Mouse (Mus musculus) G1E-ER4 (cell line): ENCODE data around the gene Iqgap2. TPM values are rescaled to one million over a fixed set of nuclear protein-coding genes. Genes with fewer than 3 reads are reported as not detected.

ENCODE experiments used
- GATA1 ChIP-seq: IDR thresholded peaks from one replicate; pipeline ENCODE4 v1.8.0; 2012; ENCODE audit warnings: low read length, inconsistent platforms
- polyA plus RNA-seq: library from polyadenylated mRNA; stranded (reverse); fragments of >175 nt; gene quantifications from 2 replicates; pipeline ENCODE4 v1.2.3, GENCODE M21; 2012

Gene Iqgap2
- polyA plus RNA-seq, 1 experiment, result 4.4 TPM

DNA sequence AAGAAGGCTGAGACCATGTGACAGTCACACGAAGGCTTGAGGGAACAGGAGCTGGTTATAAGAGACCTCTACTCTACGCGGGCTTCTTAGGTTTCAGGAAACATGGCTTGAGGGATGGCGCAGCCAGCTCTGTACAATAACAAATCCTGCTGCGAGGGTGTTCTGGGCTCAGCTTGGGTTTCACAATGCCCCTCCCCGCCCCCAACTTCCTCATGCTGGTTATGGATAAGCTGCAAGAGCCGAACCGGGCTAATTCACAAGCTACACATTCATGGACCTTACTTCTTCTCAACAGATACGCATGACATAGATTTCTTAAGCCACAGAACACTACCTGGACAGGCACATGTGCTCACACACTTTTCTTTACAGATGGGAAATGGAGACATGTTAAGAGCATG, 113.0 kb downstream of the Iqgap2 start:
- no peak for TF ChIP-seq GATA1

- TF ChIP-seq GATA1, result no peak
These were observed 113.9 kb downstream of the Iqgap2 start for GRCm38 (mm10) chr13:95777651-95778391.

DNA sequence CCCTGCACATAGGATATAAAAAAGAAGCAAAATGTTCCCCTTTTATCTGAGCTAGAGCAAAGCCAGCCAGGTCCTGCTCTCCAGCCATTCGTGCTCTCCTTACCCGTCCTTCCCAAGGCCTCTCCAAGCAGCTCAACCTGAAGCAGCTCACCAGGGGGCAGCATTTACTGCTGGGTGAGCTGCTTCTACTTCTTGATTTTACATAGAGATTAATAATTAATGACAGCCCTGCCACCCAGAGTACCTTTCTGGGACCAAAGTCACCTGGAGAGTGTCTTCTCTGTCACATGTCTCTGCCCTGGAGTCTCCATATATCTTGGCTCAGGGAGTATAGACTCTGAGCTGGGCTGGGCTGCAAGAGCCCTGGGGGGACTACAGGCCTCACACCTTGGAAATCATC, 114.5 kb downstream of the Iqgap2 start:
- TF ChIP-seq GATA1, result no peak

DNA sequence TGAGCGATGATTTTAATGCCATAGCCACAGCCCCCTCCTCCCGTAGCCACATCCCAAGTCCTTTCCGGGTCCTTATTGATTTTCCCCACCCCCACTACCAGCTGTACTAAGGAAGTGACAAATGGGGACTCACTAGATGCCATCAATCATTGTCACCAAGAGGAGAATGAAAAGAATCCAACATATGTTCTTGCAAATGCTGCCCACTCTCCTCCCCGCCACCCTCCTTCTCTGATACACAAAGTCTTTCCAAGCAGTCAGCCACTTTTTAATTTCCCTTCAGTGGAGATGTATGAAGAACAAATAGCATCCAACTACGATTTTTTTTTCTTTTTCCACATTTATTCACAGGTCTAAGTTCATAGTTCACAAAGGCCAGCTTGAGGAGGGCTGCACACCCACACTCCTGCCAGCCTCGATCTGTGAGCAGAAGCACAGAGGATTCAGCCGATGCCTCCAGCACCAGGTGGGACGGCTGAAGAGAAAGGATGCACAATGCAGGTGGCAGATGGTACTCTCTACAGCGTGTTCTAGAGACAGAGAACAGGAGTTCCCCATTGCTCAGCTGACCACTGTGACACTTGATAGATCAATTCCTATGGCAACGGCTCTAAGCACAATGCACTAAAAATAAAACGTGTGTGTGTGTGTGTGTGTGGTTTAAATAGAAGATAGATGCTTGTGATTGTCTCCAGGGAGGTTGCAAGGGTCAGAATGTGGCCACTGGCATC, 116.6 kb downstream of the Iqgap2 start:
- TF ChIP-seq GATA1, result no peak

DNA sequence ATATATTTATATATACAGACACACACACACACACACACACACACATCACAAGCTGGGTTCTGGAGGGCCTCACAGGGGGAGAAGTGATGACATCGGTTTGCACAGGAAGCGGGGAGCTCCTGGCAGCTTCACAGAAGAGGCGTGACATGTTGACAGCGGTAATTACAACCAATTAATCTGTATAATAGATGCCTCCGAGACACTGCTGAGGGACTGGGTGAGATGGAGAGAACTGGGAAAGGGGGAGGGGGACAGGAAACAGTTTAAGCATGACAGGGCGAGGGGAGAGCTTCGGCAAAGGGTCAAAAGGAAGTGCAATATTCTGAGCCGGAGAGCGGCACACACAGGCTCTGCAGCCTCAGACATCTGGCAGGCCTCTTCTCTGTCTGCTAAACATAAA, 126.7 kb downstream of the Iqgap2 start:
- TF ChIP-seq GATA1, result no peak

GRCm38 (mm10) chr13:95763876-95764517, 127.7 kb downstream of the Iqgap2 start:
- no peak for TF ChIP-seq GATA1

DNA sequence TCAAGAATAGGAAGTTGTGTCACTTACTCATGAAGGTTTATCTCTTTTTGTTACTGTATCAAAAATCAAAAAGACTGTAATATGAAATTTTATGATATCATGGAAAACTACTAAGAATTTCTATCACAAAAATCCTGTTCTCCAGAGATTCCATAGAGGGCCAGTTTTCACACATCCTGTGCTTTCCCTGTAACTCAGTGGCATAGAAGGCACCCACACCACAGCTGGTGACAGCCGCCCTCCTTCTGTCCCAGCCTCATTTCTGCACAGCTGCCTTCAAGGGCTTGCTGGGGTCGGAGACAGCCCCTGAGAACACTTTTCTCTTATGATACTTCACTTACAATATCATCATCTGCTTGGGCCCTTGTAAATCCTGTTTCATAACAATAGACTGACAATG, 131.9 kb downstream of the Iqgap2 start:
- TF ChIP-seq GATA1, result no peak

DNA sequence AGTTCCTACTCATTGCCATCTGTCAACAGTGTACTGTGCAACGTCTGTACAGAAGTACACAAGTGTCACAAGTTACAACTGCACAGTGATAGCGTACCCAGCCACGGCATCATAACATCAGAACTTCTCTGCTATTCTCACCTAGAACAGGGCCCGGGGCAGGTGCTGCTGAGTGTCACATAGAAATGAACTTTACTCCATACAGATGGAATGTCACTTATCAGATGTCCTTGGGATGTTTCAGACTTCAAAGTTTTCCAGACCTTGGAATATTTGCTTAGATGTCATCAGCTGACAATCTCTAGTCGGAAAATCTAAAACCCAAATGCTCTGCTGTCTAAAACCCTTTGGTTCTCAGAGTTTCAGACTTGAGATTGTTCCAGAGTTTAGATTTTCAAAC, 137.4 kb downstream of the Iqgap2 start:
- no peak for TF ChIP-seq GATA1

DNA sequence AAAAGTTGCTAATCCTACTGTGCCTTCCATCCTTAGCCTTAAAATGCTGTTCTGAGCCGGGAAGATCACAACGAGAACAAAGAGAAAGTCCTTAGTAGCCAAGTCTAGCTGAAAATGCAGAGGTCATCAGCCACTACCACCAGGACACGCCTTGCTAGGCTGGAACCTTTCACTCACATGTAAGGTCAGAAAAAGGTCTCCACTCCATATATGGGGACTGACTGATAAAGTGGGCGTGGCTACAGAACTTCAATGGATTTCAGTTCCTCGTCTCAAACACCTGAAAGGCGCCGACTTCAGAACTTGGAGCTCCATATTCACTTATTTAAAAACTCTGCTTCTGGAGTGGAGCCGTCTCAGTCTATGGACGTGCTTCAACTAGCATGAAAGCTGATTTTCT, 139.3 kb downstream of the Iqgap2 start:
- no peak for TF ChIP-seq GATA1

- TF ChIP-seq GATA1, result no peak
These were observed 144.2 kb downstream of the Iqgap2 start for GRCm38 (mm10) chr13:95747541-95747940.

DNA sequence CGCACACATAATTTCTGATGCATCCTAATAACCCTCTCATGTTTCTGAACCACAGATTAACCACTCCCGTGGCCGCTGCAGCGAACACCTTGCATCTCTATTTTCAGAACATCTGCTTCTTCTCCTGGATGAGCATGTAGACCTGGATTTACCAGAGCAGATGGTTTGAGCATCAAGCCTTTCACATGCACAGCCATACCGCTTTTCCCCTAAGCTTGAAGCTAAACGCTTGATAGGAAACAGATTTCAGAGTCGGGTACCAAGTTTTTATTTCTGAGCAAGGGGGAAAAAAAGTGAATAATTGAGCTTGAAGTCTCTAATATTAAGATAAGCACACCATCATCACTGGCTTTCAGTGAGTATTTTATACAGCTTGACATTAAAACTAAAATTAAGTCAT, 144.6 kb downstream of the Iqgap2 start:
- no peak for TF ChIP-seq GATA1

- no peak for TF ChIP-seq GATA1
These were observed 145.2 kb downstream of the Iqgap2 start for GRCm38 (mm10) chr13:95746509-95746908.

DNA sequence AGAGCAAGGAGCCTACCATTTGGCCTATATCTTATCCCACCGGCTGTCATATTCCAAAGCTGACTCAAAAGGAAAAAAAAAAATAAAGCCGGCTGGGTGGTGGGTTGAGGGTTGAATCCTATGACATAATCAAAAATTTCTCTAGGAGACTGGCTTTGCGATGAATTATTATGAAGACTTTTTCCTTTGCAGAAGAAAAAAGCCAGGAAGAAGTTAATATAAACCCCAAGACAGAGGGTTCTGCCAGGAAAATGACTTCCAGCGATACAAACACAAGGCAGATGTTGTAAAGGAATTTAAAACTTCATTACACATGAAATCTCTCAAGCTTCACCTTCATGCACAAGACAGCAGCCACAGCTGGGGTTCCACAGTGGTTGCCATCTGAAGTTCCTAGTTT, 146.3 kb downstream of the Iqgap2 start:
- no peak for TF ChIP-seq GATA1

GRCm38 (mm10) chr13:95742881-95743466, 148.7 kb downstream of the Iqgap2 start:
- no peak for TF ChIP-seq GATA1

- no peak for TF ChIP-seq GATA1
These were observed 149.7 kb downstream of the Iqgap2 start for GRCm38 (mm10) chr13:95741813-95742689.
